Mouse (Mus musculus) retina, embryonic 14.5 days (tissue): ENCODE results near the gene Cdk9.

ENCODE experiments used
- DNase-seq: peaks from one replicate; pipeline ENCODE4 v3.0.0-alpha.2; 2015; ENCODE audit warnings: low spot score

Cdk9 gene

DNA sequence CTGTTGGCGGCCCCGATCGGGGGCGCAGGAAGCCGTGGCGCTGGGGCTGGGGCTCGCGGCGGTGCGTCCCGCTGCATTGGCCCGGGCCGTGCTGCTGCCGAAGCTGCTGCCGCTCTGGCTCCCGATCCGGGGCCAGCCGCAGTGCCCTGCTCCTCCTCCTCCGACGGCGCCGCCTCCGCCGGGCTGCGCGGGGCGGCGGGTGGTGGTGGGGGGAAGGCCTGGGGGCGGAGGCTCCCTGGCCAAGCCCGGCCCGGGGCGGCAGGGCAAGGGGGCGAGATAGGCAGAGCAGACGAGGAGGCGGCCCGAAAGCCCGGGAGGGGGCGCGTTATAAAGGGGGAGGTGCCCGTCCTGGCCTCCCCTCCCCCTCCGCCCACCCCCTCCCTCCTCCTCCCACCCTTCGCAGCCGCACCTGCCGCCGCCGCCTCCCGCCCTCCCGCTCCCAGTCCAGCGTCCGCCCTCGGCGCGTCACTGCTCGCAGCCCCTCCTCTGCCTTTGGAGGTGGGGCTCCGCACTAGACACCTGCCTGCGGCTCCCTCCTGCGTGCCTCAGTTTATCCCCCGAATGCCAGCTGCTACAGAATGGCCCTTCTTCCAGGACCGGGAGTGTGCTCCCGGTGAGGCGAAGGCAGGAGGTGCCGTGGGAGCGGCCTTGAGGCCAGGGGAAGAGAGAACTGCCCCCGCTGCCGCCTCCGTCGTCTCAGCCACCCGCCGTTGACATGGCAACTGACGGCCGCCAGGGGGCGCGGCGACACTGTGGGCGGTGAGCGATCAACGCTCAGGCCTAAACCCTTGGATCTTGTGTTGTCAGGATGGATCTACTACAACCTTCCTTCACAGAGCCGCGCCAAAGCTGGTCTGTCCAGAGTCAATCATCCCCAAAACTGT lies at the start of gene Cdk9:
Cdk9 (minus strand) TSS at position 143 of the 884 bp plus-strand sequence.
- DNase-seq = peak; percentile 92

DNA sequence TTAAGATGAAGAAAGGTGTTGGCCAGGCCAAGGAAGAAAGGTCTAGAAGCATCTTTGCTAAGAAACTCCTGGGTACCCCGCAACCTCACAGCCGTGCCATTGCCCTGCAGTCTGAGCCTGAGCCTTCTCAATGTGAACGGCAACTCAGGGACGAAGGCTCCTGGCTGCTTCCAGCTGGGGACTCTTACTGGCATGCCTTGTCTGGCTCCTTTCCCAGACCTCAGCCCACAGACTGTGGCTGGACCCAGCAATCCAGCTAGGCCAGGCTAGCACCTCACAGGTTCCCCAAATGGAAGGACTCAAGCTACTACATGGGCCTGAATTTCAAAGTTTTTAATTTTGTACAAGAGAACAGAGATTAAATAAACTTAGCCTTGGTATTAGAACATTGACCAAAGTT lies 49.0 kb upstream of the Cdk9 start:
- no peak for DNase-seq

DNA sequence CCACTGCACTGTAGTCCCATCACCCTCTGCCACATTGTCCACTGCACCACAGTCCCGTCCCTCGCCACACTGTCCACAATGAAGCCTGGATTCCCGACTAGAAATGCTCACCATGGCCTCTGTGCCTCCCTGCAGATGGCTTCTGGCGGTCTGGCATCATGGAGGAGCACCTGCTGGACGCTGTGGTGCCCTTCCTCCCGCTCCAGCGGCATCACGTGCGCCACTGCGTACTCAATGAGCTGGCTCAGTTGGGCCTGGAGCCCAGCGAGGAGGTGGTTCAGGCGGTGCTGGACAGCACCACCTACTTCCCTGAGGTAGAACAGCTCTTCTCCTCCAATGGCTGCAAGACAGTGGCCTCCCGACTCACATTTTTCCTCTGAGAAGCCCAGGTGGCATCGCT lies 48.5 kb upstream of the Cdk9 start:
- no peak for DNase-seq

DNA sequence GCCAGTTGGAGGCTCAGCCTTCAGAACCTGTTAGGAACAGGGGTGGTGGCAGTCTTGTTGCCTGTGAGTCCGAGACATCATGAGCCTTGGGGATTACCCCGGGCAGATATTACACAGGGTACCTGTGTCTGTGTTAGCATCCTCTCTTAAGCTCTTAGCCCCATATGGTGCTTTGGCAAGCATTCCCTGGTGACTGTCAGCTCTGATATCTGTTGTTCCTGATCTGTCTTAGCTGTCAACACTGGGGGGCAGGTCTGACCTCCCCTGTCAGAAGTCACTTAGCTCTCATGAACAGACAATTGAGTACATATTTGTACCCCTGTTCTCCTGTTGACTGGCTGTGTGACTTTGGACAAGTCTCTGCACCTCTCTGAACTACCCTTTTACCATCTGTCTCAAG lies 46.1 kb upstream of the Cdk9 start:
- no peak for DNase-seq

DNA sequence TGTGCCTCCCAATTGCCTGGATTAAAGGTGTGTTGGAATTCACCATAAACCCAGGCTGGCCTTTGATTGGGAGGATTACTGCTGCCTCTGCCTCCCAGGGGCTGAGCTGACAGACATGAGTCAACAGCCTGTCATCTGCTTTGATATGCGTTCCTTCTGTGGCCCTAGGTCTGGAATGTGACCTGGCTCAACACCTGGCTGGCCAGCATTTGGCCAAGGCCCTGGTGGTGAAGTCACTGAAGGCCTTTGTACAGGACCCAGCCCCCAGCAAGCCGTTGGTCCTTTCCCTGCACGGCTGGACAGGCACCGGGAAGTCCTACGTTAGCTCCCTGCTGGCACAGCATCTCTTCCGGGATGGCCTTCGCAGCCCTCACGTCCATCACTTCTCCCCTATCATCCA lies 45.6 kb upstream of the Cdk9 start:
- no peak for DNase-seq

DNA sequence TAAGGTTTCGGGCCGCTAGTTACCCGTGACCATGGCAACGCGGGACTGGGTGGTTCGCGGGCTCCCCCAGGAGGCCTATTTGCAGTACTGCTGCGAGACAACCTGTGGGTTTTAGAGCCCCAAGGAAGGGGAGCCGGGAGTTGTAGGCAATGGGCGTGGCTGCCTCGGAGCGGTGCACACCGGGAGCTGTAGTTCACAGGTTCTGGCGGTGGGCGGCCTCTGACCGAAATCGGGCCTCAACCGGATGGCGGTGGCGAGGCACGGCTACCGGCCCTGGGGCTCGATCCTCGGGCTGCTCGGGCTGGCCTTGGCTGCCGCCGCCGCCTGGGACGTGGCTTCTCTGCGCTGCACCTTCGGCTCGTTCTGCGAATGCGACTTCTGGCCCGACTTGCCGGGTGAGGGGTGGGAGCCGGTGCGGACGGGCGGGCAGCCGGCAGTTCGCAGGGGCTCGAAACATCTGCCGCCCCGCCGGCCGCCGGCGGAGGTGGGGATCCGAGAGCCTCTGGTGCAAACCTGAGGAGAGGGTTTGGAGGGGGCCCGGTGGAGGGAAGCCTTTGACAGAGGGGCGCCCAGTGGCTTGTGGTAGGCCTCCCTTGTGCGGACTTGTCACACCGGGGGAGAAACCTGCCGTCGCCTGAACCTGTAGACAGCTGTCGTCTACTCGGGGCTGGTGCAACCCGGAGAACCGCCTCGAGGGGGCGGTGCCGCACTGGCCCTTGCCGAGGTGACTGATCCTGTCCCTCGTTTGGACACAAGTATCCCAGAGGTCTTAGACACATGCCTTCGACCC lies 44.4 kb upstream of the Cdk9 start, which contains the start of gene Tor2a:
Tor2a (plus strand) TSS at position 179 of the 790 bp plus-strand sequence.
- peak; percentile 99 for DNase-seq

DNA sequence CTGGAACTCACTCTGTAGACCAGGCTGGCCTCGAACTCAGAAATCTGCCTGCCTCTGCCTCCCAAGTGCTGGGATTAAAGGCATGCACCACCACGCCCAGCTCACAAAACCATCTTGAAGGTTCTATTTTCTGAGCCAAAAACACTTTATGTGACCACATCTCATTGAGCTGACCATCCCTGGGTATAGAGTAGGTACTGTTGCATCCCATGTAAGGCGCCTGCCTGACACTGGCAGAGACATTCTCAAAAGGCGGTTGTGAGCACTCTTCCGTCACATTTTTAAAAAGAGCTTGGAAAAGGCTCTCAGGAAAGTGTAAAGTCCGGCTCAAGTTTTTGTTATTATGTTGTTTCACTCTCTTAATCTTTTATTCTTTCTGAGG lies 43.8 kb upstream of the Cdk9 start:
- DNase-seq = no peak

DNA sequence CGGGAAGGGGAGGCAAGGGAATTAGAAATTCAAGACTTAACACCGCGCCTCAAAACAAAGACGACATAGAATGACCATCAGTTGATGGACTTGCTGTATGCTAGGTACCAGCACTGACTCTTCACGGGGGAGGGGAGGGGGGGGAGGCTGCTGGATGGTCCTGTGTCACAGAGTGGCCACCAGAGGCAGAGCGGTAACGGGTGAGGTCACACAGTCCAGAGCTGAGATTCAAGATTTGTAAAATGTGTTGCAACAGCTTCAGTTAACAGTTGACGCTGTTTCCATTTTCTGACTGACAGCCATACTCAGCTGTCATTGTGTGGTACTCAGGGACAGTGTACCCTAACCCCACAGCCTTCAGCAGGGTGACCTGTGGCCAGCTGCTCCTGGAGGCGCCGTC lies 39.3 kb upstream of the Cdk9 start:
- peak; percentile 42 for DNase-seq

DNA sequence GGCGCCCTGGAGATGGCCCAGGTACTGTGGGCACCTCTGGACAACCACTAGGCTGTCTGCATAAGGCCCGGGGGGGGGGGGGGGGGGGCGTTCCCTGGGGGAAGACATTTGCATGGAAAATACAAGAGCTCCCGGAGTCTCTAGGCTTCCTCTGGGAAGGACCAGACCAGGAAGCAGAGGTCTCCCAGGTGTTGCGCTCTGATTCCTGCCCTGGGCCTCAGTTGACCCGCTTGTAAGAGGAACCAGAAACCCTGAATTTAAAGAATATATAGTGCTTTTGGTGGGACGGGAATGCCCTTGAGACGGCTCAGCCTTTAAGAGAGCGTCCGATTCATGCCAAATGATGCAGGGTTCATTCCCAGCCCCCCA lies 38.8 kb upstream of the Cdk9 start:
- DNase-seq = no peak

DNA sequence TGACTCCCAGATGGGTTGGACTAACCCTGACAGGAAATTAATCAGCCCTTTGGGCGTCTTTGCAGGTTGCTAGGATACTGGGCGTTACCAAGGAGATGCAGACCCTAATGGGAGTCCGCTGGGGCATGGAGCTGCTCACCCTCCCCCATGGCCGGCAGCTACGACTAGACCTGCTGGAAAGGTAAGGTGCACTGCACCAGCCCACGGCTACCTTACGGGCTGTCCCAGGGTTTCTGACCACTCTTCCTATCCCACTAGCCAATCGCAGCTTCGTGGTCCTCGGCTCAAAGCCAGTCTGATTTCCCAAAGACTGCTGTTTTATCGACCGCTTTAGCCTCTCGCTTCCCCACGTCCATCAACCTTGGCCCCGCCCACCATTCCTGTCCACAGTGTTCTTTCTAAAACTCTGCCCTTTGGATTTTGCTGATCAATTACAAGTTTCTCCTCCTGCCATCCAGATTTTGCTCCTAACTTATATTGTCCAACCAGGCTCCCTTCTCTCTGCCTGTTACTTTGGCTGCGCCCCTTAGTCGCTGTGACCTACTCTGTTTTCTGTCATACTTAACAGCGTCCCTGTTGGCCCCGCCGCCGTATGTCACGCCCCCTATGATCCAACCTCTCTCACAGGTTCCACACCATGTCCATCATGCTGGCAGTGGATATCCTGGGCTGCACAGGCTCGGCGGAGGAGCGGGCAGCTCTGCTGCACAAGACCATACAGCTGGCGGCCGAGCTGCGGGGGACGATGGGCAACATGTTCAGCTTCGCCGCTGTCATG lies 38.2 kb upstream of the Cdk9 start:
- peak; percentile 85 for DNase-seq

DNA sequence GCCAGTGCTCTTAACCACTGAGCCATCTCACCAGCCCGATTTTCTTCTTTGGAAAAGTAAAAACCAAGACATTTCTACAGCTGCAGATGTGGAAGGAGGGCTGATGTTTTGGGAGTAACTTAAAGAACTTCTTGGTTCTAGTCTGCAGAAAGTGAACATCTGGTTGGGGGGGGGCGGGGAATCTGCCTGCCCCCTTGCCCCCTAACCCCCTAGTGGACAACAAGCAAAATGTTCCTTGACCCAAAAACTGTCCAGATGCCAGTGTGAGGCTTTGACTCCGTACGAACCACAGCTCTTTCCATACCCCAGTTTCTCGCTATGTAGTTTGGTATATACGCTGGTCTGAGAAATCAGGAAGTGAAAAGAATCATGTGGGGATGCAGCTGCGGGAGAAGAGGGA lies 37.3 kb upstream of the Cdk9 start:
- peak; percentile 18 for DNase-seq

DNA sequence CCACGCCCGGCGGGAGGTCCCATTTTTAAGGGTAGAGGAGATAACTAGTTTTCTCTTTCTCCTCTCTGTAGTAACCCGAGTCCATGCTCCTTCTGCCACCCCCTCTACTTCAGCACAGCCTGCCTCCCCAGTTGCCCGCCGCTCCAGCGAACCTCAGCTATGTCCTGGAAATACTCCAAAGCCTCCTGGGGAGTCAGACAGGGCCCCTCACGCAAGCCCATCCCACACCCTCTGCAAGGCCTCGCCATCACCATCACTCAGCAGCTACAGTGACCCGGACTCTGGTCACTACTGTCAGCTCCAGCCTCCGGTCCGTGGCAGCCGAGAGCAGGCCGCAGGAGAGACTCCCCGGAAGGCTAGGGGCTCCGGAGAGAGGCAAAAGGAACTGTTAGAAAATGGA lies 36.2 kb upstream of the Cdk9 start:
- no peak for DNase-seq

DNA sequence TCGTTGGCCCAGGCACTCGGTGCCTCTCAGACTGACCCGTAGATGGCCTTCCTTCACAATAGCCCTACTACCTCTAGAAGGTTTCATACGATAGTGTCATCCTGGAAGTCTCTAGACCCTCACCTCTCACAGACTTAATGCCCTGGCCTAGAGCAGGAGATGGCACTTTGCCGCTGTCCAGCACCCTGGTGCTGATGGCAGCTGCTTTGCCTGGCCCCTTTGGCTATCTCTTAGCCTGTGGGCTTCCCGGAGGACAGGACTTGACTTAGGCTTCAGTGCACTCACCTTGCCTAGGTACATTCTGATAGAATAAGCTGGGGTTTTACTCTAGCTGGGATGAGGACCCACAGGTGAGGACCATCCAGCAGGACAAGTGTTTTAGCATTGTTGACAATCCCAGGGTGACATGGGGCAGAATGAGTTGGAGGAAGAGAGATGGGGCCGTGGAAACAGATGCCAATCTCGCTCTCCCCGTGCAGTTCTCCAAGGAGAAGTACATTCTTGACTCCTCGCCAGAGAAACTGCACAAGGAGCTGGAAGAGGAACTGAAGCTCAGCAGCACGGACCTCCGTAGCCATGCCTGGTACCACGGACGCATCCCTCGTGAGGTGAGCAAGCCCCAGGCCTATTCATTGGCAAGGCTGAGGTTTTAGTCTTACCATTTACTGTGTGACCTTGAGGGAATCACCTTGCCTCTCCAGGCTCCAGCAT lies 31.6 kb upstream of the Cdk9 start:
- DNase-seq = no peak

DNA sequence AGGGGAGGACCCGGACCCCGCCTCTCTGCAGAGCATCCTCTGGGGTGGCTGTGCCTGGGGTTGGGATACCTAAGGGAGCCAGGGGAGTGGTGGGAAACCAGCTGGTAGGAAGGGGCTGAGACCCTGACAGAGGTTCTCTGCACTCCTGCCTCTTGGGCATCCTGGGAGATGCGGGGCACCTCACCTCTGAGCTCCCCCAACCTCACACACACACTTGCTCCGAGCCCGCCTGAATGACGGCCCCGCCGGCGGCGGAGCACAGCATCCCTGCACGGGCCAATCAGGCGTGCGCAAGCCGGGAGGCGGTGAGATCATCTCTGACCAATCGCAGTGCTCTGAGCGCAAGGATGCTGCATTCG lies 29.3 kb upstream of the Cdk9 start:
- peak; percentile 83 for DNase-seq

DNA sequence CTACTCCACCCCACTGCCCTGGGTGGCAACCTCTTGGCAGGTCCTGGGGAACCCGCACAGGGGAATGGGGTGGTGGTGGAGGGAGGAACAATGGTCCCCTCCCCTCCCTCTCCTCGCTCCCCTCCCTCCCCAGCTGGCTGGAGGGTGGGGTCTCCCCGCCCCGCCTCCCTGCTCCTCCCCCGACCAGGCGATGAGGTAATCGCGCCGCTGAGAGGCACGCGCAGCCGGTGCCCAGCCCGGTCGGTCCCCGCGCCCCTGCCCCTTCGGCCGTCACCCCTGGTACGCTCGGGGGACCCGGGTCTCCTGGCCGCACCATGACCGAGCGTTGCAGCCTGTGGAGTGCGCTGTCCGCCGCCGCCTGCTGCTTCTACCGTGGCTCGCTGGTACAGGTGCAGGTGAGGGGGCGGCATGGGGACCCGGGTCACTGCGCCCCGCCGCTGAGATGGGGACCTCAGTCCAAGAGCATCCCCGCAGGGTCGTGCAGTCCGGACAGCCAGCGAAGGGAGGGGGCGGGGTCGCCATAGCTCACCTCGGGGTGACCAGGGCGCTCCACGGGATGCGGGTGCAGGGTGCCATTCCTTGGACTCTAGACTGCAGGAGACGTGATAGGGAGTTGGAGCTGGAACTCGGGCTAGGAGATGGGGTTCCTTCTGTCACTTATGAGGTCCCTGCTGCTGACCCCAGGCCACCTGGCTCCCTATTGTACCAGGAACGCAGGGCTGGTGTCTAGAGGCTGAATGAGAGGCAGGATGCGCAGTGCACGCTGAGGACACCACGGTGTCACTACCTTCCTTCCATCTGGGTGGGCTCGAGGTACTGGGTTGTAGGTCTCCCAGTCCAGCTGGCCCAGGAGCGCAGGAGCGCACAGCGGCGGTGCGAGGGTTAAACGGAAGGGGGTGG lies 28.6 kb upstream of the Cdk9 start:
- DNase-seq = peak; percentile 73

DNA sequence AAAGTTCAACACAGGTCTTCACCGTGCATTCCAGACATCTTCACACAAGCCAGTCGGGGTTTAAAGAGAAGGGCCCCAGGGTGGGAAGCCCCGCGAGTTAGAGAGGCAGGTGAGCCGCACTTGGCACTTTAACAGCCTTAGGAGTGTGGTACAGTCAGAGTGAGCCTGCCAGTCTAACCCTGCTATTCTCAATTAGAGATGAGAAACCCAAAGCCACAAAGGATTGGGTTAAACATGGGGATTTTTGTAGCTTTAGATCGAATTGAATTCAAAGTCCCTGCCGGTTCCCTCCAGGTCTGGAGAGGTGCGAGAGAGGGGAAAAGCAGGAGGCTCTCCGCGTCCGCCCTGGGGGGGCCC lies 28.0 kb upstream of the Cdk9 start, which contains the start of gene 6330409D20Rik:
6330409D20Rik (minus strand) TSS at position 101 of the 357 bp plus-strand sequence.
- DNase-seq = no peak

DNA sequence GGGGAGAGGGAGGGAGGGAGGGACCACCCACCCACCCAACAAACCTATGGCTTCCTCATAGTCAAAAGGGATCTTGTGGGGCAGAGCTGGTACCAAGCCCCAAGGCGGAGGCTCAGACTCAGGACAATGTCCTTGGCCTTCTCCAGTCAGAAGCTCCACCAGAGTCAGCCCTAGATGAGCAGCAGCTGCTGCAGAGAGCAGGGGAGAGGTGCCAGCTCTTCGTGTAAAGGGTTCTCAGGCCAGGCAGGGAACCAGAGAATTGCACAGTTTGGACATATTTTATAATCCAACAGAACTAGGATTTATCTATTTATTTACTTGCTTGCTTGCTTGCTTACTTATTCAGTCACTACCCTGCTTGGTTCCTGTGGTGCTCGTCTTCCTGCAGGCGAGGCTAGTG lies 26.4 kb upstream of the Cdk9 start:
- no peak for DNase-seq

DNA sequence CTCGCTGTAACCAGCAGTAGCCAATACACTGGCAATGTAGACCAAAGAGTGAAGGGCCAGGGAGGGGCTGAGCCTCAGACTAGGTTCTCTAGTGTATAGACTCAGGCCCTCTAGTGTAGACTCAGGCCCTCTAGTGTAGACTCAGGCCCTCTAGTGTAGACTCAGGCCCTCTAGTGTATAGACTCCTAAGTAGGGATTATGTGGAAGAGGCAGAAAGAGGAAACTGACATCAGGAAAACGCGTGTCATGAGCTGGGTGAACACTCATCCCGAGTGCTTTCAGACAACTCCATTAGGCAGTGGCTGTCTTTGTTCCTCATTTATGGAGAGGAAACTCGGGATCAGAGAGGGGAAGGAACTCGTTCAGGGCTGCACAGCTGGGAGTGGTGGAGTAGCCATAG lies 24.1 kb upstream of the Cdk9 start:
- DNase-seq = no peak

DNA sequence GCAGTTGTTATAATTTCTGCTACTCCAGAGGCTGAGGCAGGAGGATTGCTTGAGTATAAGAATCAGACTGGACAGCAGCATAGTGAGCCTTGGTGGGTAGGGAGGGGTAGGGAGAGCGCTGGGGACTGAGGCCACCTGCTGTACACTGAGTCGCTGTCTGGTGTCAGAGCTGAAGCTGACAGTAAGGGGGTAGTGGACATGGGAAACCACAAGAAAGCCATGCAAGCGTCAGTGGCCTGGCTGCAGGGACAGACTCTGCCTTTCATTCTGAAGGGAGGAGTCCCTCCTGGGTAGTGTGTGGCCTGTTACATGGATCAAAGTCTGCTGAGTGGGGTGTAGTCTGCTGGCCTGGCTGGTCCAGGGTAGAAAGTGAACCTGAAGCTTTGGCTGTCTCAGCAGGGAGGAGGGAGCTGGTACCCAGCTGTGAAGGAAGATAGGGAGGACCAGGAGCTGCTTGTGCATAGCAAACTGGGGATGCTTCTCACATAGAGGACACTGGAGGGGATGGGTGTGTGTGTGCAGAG lies 23.5 kb upstream of the Cdk9 start:
- no peak for DNase-seq

DNA sequence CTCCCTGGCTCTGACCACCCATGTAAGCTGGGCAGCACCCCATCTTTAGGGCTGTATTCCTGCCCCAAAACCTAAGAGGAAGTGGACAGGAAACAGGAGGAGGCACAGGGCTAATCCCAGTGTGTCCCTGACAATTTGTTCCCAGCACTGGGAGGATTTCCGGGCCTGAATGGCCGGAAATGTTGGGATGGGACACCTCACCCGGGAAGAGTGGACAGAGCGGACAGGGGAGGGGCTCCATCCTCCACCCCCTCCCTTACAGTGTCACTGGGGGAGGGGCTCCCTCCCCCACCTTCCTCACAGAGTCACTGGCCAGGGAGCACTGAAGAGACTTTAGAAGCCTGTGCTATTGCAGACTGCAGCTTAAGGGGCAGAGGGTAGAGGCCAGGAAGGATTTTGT lies 22.1 kb upstream of the Cdk9 start:
- DNase-seq = no peak

DNA sequence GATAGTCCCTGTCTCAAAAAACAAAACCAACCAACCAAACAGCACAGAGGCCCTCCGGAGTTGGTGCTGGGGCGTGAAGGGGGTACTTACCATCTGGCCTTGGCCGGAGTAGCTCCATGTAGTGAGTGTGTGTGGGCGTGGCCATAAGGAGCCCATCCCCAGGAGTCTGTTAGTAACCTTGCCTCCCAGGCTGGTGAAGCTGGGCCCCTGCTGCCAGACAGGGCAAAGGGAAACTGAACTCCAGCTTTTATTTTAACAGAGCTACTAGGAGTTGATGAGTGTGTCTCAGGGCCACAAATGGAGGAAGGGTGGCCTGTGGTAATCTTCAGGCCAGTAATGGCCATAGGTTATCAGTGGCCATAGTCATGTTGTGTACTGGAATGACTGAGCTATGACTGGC lies 21.6 kb upstream of the Cdk9 start:
- no peak for DNase-seq
